Mouse (Mus musculus) forebrain, embryonic 14.5 days (tissue): ENCODE measurements around the gene Pramel1. TPM values are rescaled to one million over a fixed set of nuclear protein-coding genes. Genes with fewer than 3 reads are reported as not detected.

Source experiments
- ATAC-seq: fragments of 200-750 bp; cut with Nextera tagmentation; 2 replicates; pipeline ENCODE4 v1.8.0; 2017; ENCODE audit warnings: mild to moderate bottlenecking, moderate library complexity
- DNase-seq: peaks from one replicate; pipeline ENCODE4 v3.0.0-alpha.2; 2015; ENCODE audit warnings: low spot score
- H3K27ac ChIP-seq: fragments of 300-500 bp; sonication (generic); 2 replicates; pipeline ENCODE4 v1.5.1; 2014; ENCODE audit warnings: low read depth, mild to moderate bottlenecking, control low read depth, low read length, moderate library complexity
- H3K27me3 ChIP-seq: fragments of 300-500 bp; sonication (generic); replicated peaks from 2 replicates; pipeline ENCODE4 v1.6.1; 2014; ENCODE audit warnings: low read length, control low read depth, mixed read lengths; ENCODE audit not compliant: control insufficient read depth, insufficient read depth
- H3K36me3 ChIP-seq: fragments of 300-500 bp; sonication (generic); 2 replicates; pipeline ENCODE4 v1.6.1; 2014; ENCODE audit warnings: low read length, control low read depth; ENCODE audit not compliant: control insufficient read depth, insufficient read depth
- H3K4me1 ChIP-seq: fragments of 300-500 bp; sonication (generic); 2 replicates; pipeline ENCODE4 v1.6.1; 2014; ENCODE audit warnings: antibody characterized with exemption, low read length, control low read depth; ENCODE audit not compliant: control insufficient read depth, insufficient read depth
- H3K4me2 ChIP-seq: fragments of 300-500 bp; sonication (generic); 2 replicates; pipeline ENCODE4 v1.6.1; 2014; ENCODE audit warnings: mild to moderate bottlenecking, control low read depth, low read length
- H3K4me3 ChIP-seq: fragments of 300-500 bp; sonication (generic); 2 replicates; pipeline ENCODE4 v1.5.1; 2014; ENCODE audit warnings: low read depth, low read length, control low read depth
- H3K9ac ChIP-seq: fragments of 300-500 bp; sonication (generic); 2 replicates; pipeline ENCODE4 v1.6.1; 2014; ENCODE audit warnings: mild to moderate bottlenecking, low read length, control low read depth, moderate library complexity
- H3K9me3 ChIP-seq: fragments of 300-500 bp; sonication (generic); replicated peaks from 2 replicates; pipeline ENCODE4 v1.6.1; 2016; ENCODE audit warnings: low read length, control low read depth, mixed read lengths; ENCODE audit not compliant: control insufficient read depth
- WGBS: fragments of 180-500 bp; shearing (Covaris S2); extraction: QIAGEN DNeasy Blood & Tissue Kit; methylation state at CpG from one replicate; pipeline ENCODE4 v1.1.7; 2014; 5-methylcytosine and 5-hydroxymethylcytosine counted together
- polyA plus RNA-seq: library from polyadenylated mRNA; unstranded; fragments of >200 nt; fragmentation: Nextera tagmentation; extraction: Ambion mirVana; gene quantifications from 2 replicates; pipeline ENCODE4 v1.2.1, GENCODE M21; 2014

Pramel1 gene
- polyA plus RNA-seq, 1 experiment from 2014 or later, result not detected

DNA sequence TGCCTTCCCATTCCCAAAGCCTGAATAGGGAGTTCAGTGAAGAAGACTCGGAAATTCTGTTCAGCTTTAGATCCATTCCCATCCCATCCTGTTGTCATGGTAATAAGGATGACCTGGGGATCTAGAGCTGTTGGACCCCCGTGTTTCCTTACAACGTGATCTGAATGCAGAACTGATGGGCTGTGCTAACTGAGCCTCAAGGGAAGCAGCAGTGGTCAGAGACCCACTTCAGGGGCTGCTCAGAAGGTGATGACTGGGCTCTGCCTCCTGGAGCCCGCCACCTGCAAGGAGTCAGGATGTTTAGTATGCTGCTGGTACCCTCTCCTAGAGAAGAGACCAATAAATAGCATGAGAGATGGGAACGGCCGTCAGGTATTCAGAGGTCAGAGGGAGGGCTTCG, 14.7 kb upstream of the Pramel1 start:
- no peaks in the 10 kb centered on the region for H3K27me3 ChIP-seq
- no peak overlapping the region for H3K9ac ChIP-seq
- WGBS, result 41% methylated on average over 7 of the region's 7 CpGs
- no peak overlapping the region for H3K27ac ChIP-seq
- no peaks in the 10 kb centered on the region for H3K4me1 ChIP-seq
- H3K4me3 ChIP-seq, result no peak overlapping the region
- no peaks in the 10 kb centered on the region for H3K9me3 ChIP-seq
- H3K4me2 ChIP-seq, result no peak overlapping the region
- no peaks in the 10 kb centered on the region for H3K36me3 ChIP-seq
- ATAC-seq (peak; percentile 16; the same call in 1 of the 2 replicates), DNase-seq (peak; percentile 12)

DNA sequence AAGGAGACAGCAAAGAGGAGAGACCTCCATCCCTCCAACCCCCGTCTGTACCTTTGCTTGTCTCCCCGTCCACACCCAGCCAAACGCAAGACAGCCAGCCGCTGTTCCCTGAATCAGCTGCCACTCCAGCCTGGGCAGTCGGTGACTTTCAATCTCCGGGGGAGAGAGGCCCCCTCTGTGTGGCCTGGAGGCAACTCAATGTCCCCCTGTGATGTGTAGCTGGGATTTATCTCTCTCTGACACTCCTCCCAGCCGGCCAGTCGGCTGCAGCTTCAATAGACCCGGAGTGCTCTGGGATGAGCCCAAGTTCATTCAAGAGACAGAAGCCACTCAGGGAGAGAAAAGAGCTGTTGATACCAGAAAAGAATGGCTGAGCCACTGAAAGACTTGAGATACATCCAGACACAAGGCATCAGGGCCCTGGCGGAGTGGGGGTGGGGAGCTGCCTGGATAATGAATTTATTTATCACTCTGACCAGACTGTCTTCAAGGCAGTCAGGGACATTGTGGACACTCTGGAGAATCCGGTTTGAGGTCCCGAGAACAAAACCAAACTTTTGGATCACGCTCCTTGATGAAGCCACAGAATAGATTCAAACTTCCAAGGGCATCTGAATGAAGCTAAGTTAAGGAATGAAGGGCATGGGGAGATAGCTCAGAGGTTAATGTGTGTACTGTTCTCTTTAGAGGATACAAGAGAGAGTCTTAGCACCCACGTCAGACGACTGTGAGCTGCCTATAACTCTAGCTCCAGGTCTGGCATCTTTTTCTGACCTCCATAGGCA, 14.1 kb upstream of the Pramel1 start:
- no peak overlapping the region for H3K27ac ChIP-seq
- DNase-seq (peak; percentile 14), ATAC-seq (peak; percentile 18; the same call in 1 of the 2 replicates)
- no peak overlapping the region for H3K9ac ChIP-seq
- WGBS, result 33% methylated on average over 15 of the region's 15 CpGs
- H3K4me2 ChIP-seq, result no peak overlapping the region
- H3K9me3 ChIP-seq, result no peaks in the 10 kb centered on the region
- H3K4me3 ChIP-seq, result no peak overlapping the region
- no peaks in the 10 kb centered on the region for H3K36me3 ChIP-seq
- no peaks in the 10 kb centered on the region for H3K4me1 ChIP-seq
- no peaks in the 10 kb centered on the region for H3K27me3 ChIP-seq

- H3K9me3 ChIP-seq, result no peaks in the 10 kb centered on the region
- no peaks in the 10 kb centered on the region for H3K27me3 ChIP-seq
- no peak overlapping the region for H3K9ac ChIP-seq
- H3K4me1 ChIP-seq, result no peaks in the 10 kb centered on the region
- no peak overlapping the region for H3K4me3 ChIP-seq
- under 1% methylated on average over 5 of the region's 5 CpGs for WGBS
- H3K4me2 ChIP-seq, result no peak overlapping the region
- ATAC-seq (no peak), DNase-seq (peak; percentile 61)
- H3K36me3 ChIP-seq, result no peaks in the 10 kb centered on the region
- H3K27ac ChIP-seq, result no peak overlapping the region
Measured at GRCm38 (mm10) chr4:143380716-143381004, 13.6 kb upstream of the Pramel1 start.

- DNase-seq, result peak; percentile 24
- Histone ChIP-seq H3K9me3 (no peaks in the 10 kb centered on the region), H3K9ac (no peak overlapping the region), H3K4me3 (no peak overlapping the region), H3K27ac (no peak overlapping the region), H3K36me3 (no peaks in the 10 kb centered on the region), H3K4me1 (no peaks in the 10 kb centered on the region), H3K27me3 (no peaks in the 10 kb centered on the region), H3K4me2 (no peak overlapping the region)
- 50% methylated on average over 3 of the region's 3 CpGs for WGBS
- ATAC-seq, result 0 out of 2 replicates have a peak, but pooled peaks have one; percentile 33
Measured at GRCm38 (mm10) chr4:143382163-143382562, 12.1 kb upstream of the Pramel1 start.

- no peak overlapping the region for H3K4me2 ChIP-seq
- H3K9ac ChIP-seq, result no peak overlapping the region
- DNase-seq, result peak; percentile 19
- no peaks in the 10 kb centered on the region for H3K36me3 ChIP-seq
- H3K4me3 ChIP-seq, result no peak overlapping the region
- no peaks in the 10 kb centered on the region for H3K9me3 ChIP-seq
- 40% methylated on average over 4 of the region's 4 CpGs for WGBS
- H3K4me1 ChIP-seq, result no peaks in the 10 kb centered on the region
- H3K27ac ChIP-seq, result no peak overlapping the region
- no peaks in the 10 kb centered on the region for H3K27me3 ChIP-seq
- no peak for ATAC-seq
Measured at GRCm38 (mm10) chr4:143383646-143384045, 10.6 kb upstream of the Pramel1 start.

DNA sequence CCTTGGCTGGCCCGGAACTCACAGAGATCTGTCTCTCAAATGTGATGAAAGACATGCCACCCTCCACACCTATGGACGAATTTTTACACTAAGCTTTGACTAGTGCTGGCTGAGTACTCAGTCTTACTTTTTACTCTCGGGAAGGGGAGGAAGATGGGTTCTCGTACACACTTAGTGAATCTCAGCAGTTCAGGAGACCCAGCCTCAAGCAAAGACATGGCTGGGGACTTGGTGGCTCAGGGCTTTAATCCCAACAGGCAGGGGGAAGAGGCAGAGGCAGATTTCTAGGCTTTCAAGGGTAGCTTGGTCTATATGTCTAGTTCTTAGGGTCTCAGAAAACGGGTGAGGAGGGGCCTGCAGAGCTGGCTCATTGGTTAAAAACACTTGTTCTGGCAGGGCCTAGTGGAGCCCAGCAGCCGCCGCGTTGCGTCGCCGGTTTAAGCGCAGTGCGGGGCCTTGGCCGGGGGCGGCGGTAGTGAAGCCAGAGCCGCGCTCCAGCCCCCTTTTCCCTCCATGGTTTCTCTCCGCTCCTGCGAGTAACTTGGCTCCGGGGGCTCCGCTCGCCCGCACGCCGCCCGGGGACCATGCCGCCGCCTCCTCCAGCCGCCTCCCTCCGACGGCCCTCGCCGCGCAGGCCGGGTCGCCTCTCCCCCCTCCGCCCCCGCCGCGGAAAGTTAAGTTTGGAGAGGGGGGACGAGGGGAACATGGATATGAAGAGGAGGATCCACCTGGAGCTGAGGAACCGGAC, 5.1 kb upstream of the Pramel1 start:
- Histone ChIP-seq H3K4me3 (peak overlapping the region; percentile 26), H3K27me3 (no peaks in the 10 kb centered on the region), H3K9ac (peak overlapping the region; percentile 47; the same call in 1 of the 2 replicates), H3K9me3 (no peaks in the 10 kb centered on the region), H3K4me2 (peak overlapping the region; percentile 50), H3K27ac (no peak overlapping the region), H3K36me3 (no peaks in the 10 kb centered on the region), H3K4me1 (no peaks in the 10 kb centered on the region)
- WGBS, result 10% methylated on average over 30 of the region's 43 CpGs
- DNase-seq, result peak; percentile 69
- peak; percentile 92 for ATAC-seq

DNA sequence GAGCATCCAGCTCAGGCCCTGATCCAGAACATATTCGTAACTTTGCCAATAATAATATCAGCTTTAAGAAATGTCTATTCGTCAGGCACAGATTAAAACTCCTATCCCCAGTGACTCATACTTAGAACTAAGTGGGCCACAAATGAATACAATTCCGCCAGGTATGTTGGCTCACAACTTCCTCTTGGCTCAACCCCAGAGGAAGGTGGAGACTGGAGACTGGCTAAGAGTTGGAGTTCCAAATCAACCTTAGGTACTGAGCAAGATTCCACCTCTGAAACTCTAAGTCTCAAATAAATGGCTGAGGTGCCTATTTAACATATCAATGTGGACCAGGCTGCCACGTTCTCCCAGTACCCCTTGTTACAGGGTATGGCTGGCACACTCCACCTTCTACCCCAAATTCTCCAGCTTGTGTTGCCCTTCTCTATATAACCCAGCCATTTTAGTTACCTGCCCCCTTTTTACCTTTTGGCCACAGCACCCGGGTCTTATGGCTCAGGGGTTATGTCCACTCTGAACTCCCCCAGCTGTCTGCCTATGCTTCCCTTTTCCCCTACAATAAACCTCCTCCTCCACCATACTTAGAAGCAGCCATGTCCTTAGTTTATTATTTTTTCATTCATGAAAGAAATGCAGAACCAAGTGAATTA, 17.5 kb downstream of the Pramel1 start:
- Histone ChIP-seq H3K4me1 (no peaks in the 10 kb centered on the region), H3K4me2 (peak overlapping the region; percentile 44), H3K36me3 (peaks cover 25% of the 10 kb centered on the region), H3K9ac (peak overlapping the region; percentile 67; the same call in 1 of the 2 replicates), H3K27me3 (no peaks in the 10 kb centered on the region), H3K4me3 (peak overlapping the region; percentile 51), H3K9me3 (0 out of 2 replicates have a peak, but pooled peaks cover 5% of the 10 kb centered on the region), H3K27ac (no peak overlapping the region)
- ATAC-seq, result peak; percentile 24; the same call in 1 of the 2 replicates
- no peak for DNase-seq
- 66% methylated on average over 5 of the region's 5 CpGs for WGBS

DNA sequence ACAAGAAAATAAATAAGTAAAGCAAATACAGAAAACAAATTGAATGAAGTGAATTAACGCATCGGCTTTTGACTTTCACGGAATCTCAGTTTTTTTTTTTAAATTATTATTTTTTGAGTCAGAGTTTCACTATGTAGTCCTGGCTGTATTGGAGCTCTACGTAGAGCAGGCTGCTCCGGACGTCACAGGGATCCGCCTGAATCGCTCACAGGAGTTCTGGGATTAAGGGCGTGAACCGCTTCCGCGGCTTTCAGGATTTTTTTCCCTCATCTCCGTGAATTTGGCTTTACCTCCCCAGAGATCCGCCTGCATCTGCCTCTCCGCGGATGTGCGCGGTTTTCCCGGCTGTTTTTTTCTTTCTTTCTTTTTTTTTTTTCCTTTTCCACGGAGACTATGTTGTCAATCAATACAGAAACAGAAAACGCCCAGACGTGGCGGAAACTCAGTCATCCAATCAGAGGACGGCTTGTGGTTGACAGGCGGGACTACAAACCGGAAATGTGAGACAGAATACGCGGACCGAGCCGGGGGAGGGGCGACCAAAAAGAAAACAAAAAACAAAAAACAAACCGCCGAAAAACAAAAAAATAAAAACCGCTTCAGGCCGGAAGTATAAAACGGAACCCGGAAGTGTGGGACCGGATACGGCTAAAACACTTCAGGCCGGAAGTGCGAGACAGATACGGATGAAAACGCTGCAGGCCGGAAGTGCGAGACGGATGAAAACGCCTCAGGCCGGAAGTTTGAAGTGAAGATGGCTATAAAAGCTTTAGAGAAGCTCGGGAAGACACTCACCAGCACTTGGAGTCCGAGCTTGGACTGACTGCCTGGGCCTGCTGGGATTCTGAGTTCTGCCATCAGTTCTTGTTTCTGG, 18.2 kb downstream of the Pramel1 start, which contains the start of gene Pramef8:
Gene Pramef8, plus strand, starts transcription at position 208 of the 874 bp plus-strand sequence.
- under 1% methylated on average over 50 of the region's 50 CpGs for WGBS
- Histone ChIP-seq H3K36me3 (peaks cover 32% of the 10 kb centered on the region), H3K27me3 (no peaks in the 10 kb centered on the region), H3K9ac (peak within 1 kb of the TSS; percentile 67), H3K4me3 (peak within 1 kb of the TSS; percentile 51), H3K27ac (peak within 1 kb of the TSS; percentile 85), H3K9me3 (0 out of 2 replicates have a peak, but pooled peaks cover 5% of the 10 kb centered on the region), H3K4me1 (no peaks in the 10 kb centered on the region), H3K4me2 (peak within 1 kb of the TSS; percentile 44)
- ATAC-seq (peak; percentile 96), DNase-seq (peak; percentile 98)
